Mouse (Mus musculus): ENCODE results near the gene Zfp143. TPM values are rescaled to one million over a fixed set of nuclear protein-coding genes. Genes with fewer than 3 reads are reported as not detected.
"Not testable (repeated sequence)": the region's sequence is repeated elsewhere in the genome, so short reads cannot be mapped to it uniquely, and the experiment has no call there.

Gene Zfp143
- total RNA-seq, 4 experiments from 2014 or later, result 9.7 to 13.4 (median 11.9) TPM

DNA sequence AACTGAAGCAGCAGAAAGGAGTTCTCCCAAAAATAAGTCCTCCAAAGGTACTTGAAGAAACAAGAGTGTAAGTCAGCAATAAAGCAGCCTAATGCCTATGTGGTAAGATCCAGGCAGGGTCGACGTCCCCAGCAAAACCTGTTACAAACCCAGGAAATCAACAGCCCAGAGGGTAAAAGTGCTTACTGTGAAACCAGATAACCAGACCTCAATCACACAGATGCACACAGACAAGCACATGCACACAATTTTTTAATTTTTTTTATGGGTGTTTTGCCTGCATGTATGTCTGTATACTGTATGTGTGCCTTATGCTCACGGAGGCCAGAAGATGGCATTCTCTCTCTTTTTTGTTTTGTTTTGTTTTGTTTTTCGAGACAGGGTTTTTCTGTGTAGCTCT is 35.3 kb downstream of the Zfp143 start:
- DNase-seq (ENCODE audit: low spot score in 2 of 2), result no peak

- no peak for DNase-seq (ENCODE audit: low spot score in 2 of 2)
Measured at GRCm38 (mm10) chr7:110097106-110097793, 36.2 kb downstream of the Zfp143 start.

- DNase-seq (ENCODE audit: low spot score in 2 of 2), result no peak
Measured at GRCm38 (mm10) chr7:110100854-110101253, 39.8 kb downstream of the Zfp143 start.

- DNase-seq (ENCODE audit: low spot score in 2 of 2), result no peak
Measured at GRCm38 (mm10) chr7:110101266-110101665, 40.2 kb downstream of the Zfp143 start.

GRCm38 (mm10) chr7:110105041-110105440 is 44.0 kb downstream of the Zfp143 start:
- no peak for DNase-seq (ENCODE audit: low spot score in 2 of 2)

DNA sequence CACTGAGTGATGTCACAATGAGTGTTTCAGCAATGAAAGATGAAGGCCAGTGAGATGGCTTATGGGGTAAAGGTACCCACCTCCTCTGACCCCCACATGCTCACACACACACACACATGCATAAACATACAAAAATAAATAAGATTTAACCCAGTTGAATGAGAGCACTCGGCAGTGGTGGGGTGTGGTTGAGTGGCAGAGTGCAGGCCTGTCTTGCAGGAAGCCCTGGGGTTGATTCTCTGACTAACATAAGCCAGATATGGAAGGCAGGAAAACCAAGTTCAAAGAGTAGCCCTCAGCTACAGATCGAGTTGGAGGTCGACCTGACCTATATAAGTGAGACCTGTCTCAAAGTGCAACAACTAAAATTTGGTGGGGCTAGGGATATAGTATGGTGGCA is 45.6 kb downstream of the Zfp143 start:
- no peak for DNase-seq (ENCODE audit: low spot score in 2 of 2)

GRCm38 (mm10) chr7:110108524-110108923 is 47.5 kb downstream of the Zfp143 start:
- DNase-seq (ENCODE audit: low spot score in 2 of 2), result not testable (repeated sequence)

- DNase-seq (ENCODE audit: low spot score in 2 of 2), result no peak
Measured at GRCm38 (mm10) chr7:110108967-110109610, 48.1 kb downstream of the Zfp143 start.

DNA sequence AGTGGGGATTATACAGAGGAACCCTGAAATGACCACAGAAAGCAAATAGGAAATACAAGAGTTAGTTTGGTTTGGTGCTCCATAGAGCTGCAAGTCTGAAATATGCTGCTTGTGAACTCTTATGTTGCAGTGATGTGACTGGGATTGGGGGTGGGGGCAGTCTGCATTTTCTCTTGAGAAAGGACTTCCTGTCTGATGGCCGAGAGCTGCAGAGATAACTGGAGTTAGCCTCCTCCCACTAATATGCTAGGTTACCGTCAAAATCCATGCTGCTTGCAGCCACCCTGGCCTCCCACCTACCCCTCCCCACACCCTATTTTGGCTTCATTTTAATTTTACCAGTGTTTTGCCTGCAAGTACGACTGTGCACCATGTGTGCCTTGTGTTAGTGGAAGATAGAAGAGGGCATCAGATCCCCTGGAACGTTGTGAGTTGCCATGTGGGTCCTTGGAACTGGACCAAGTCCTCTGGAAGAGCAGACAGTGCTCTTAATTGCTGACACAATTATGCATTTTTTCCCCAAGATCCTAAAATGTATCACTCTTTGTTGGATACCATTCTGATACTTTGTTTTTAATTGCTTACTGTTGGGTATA is 49.1 kb downstream of the Zfp143 start:
- DNase-seq (ENCODE audit: low spot score in 2 of 2), result peak; percentile 38 to 60

DNA sequence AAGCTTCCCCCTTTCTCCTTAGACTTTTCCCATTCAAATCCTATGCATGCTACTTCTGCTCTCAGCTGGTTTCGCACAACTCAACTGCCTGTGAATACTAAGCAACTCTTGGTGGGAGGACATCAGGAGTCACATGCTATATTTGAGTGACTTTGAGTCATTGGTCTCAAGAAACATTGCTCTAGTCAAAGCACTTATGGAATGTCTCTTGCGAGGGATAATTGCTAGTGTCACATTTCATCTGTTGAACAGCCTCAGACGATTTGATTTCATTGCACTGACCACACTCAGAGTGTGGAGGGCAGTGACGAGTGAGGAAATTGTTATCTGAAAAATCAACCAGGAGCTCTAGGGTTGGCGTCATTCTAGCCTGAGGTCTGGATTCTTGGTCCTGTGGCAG is 53.7 kb downstream of the Zfp143 start:
- no peak for DNase-seq (ENCODE audit: low spot score in 2 of 2)

DNA sequence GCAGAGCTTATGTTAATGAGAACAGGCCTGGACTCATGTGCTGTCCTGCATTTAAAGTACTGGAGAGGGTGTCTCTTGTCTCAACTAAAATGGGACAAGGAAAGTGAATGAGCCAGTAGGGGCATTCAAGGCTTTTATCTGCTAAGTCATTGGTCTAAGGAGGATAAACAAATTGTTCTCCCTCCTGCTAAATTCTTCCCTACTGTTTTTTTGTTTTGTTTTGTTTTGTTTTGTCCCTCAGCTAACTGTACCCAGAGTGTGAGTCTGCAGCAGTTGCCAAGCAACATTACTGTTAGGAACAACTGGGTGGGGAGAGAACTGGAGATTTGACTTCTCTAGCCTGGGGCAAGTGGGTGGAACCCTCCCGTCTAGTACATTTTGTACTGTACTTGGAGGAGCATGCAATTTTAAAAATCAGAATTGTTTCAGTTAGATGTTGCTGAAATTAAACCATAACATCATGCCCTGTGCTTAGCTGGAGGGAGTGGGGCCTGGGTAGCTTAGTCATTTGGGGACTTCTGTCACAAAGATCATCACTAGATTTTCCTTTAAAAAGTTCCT is 55.8 kb downstream of the Zfp143 start:
- DNase-seq (ENCODE audit: low spot score in 2 of 2), result no peak

DNA sequence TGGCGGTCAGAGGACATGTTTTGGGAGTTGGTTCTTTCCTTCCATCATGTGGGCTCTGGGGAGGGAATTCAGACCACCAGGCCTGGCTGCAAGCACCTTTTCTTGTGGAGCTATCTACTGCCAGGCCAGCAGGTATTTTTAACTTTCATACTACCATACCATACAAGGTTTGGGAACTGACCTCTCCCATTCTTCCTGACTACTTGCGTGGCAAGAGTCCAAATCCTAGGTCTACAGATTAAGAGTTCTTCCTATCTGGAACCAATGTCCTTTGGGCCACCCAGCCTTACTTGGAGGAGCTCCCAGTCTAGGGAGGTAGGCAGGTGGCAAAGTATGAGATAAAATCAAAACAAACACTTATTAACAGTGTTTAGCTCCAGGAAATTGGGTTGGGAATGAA is 57.4 kb downstream of the Zfp143 start:
- DNase-seq (ENCODE audit: low spot score in 2 of 2), result no peak

- no peak for DNase-seq (ENCODE audit: low spot score in 2 of 2)
Measured at GRCm38 (mm10) chr7:110120157-110120784, 59.3 kb downstream of the Zfp143 start.

DNA sequence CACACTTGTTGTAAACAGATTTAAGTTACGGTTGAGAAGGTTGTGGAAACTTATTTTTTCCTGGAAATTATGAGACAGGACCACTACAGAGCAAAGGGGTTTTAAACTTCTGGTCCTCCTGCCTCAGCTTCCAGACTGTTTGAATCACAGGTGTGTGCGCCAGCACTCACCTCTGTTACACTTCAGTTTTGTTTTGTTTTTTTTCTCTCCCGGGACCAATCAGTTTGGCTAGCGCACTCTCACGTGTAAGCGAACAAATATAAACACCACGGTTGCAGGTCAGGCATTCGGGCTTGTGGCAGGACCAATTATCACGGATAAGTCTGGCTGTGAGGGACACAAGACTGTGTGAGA is 60.1 kb downstream of the Zfp143 start:
- no peak for DNase-seq (ENCODE audit: low spot score in 2 of 2)

DNA sequence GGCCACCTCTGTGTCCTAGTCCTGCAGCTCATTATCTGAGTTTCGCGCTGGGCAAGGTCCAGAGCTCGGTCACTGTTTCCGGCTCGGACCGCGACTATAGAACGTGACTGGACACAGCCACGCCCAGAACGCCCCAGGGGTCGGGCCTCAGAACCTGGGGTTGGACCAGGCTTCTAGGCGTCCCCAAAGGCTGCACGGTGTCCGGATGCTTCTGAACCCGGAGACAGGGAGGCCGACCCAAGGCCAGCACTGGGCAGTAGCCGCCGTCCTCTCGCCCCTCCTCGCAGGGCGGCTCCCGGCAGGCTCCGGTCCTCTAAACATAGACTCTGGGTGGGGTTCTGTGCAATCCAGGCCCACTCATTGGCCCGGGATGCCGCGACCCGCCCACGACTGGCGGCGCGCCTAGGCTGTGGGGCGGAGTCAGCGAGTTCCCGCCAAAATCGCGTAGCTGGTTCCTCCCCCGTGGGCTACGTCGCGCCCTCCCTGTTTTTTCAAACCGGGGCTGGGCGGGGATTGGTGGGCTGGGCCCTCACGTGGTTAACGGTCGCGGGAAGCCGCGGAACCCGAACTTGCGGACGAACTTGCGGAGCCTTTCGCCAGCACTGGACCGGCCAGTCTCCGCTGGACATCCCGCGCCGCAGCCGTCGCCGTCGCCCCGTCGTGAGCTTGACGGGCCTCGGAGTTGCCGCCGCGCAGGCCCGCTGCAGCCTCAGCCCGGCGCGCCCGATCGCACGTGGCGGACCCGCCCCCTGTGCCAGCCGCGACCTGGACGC is 60.7 kb downstream of the Zfp143 start, which contains the start of gene Wee1:
Gene Wee1, plus strand, starts transcription at position 531 of the 773 bp plus-strand sequence.
- DNase-seq (ENCODE audit: low spot score in 2 of 2), result peak; percentile 96 to 98

DNA sequence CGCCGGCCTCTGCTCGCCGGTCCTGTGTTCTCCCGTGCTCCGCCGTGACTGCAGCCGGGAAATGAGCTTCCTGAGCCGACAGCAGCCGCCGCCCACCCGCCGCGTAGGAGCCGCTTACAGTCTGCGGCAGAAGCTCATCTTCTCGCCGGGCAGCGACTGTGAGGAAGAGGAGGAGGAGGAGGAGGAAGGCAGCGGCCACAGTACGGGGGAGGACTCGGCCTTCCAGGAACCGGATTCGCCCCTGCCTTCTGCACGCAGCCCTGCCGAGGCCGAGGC is 61.2 kb downstream of the Zfp143 start:
- peak in 1 of 2 experiments; percentile 39 for DNase-seq (ENCODE audit: low spot score in 2 of 2)

DNA sequence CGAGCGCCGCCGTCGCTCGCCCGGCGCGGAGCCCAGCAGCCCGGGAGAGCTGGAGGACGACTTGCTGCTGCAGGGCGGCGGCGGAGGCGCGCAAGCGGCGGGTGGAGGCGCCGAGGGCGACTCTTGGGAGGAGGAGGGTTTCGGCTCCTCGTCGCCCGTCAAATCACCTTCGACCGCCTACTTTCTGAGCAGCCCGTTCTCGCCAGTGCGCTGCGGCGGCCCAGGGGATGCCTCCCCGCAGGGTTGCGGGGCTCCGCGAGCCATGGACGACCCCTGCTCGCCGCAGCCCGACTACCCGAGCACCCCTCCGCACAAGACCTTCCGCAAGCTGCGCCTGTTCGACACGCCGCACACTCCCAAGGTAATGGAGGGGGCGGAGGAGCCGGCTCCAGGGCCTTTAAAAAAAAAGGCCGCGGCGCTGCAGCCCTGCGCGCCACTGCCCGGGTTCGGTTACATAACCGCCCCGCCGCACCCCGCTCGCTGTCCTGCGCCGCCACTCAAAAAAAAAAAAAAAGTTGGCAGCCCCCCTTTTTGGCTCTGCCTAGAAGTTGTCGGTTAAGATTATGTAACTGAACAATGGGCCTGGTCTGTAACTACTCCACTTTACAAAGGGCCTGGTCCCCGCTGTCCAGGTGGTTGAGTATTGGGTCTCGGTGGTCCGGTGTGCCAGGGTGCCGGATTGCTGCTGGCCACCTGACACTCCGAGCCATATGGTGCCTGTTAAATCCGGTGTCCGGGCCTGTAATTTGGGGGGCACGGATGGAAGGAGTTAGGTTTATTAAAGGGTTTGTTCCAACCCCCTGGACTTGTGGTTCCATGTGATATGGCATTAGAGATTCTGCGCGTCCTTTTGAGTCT is 61.8 kb downstream of the Zfp143 start:
- DNase-seq (ENCODE audit: low spot score in 2 of 2), result peak; percentile 28

DNA sequence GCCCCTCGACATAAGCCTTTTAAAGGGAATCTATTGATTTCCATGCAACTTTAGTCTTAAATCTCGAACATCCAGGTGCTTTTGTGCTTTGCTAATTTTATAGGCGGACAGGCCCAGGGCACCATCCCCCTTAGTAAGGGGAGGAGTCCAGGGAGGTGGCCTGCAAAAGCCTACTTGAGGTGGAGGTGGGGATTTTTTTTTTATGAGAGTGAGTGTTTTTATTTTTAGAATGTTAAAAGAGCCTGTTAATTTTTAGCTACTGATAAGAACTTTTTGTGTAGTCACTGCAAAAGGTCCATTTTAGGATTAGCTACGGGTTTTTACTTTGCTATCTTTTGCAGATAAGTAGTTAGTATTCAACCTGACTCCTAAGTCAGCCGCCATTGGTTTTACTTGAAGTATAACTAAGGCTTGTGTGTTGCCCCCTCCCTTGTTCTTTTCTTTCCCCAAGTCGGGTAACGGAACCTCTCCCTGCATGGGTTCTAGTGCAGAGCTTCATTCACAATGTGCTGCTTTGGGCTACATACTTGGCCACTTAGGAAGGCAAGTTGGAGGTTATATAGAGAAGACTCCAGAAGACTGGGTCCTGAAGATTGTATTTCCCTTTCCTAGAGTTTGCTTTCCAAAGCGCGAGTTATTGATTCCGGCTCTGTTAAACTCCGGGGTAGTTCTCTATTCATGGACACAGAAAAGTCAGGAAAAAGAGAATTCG is 63.0 kb downstream of the Zfp143 start:
- DNase-seq (ENCODE audit: low spot score in 2 of 2), result no peak

DNA sequence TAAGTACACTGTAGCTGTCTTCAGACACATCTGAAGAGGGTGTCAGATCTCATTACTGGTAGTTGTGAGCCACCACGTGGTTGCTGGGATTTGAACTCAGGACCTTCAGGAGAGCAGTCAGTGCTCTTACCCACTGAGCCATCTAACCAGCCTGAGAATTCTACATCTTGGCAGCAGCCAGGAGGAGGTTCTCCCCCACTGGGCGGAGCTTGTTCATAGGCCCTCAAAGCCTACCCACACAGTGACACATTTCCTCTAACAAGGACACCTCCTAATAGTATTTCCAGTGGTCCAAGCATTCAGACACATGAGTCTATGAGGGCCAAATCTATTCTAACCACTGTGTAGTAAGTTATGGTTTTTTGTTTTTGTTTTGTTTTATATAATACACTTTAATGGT is 67.5 kb downstream of the Zfp143 start:
- no peak for DNase-seq (ENCODE audit: low spot score in 2 of 2)

DNA sequence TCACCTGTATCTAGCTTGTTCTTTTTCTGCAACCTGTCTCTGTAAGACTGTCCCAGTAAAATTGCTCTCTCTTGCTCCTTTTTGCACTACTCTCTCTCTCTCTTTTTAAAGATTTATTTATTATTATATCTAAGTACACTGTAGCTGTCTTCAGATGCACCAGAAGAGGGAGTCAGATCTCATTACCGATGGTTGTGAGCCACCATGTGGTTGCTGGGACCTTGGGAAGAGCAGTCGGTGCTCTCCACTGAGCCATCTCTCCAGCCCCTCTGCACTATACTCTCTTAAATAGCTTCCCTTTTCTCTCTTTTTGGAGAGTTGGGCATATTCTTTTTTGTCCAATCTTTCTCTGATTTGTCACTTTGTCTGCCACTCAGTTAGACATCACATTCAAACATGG is 71.3 kb downstream of the Zfp143 start:
- not testable (repeated sequence) for DNase-seq (ENCODE audit: low spot score in 2 of 2)

All from layer of hippocampus, adult 8-10 months (tissue).